Mouse (Mus musculus) embryonic facial prominence, embryonic 11.5 days (tissue): Measurements from ENCODE around the gene Nudt22. TPM values are rescaled to one million over a fixed set of nuclear protein-coding genes. Genes with fewer than 3 reads are reported as not detected.
A peak's percentile ranks its signal among the peaks of the same experiment; 100 is the strongest.

Experiments
- ATAC-seq: fragments of 200-750 bp; cut with Nextera tagmentation; replicated peaks from 2 replicates; pipeline ENCODE4 v1.8.0; 2017; ENCODE audit warnings: low read depth; ENCODE audit not compliant: insufficient number of reproducible peaks, low FRiP score, low TSS enrichment
- DNase-seq: peaks from one replicate; pipeline ENCODE4 v3.0.0-alpha.2; 2015; ENCODE audit warnings: low spot score
- H3K27ac ChIP-seq: fragments of 300-500 bp; sonication (generic); replicated peaks from 2 replicates; pipeline ENCODE4 v1.5.1; 2014; ENCODE audit warnings: mild to moderate bottlenecking, low read depth, low read length, control low read depth
- H3K27me3 ChIP-seq: fragments of 300-500 bp; sonication (generic); 2 replicates; pipeline ENCODE4 v1.6.1; 2014; ENCODE audit warnings: mild to moderate bottlenecking, low read length, moderate library complexity, mixed read lengths; ENCODE audit not compliant: control insufficient read depth, insufficient read depth
- H3K36me3 ChIP-seq: fragments of 300-500 bp; sonication (generic); replicated peaks from 2 replicates; pipeline ENCODE4 v1.6.1; 2014; ENCODE audit warnings: low read depth, mild to moderate bottlenecking, low read length, moderate library complexity, mixed read lengths; ENCODE audit not compliant: control insufficient read depth, insufficient read depth
- H3K4me1 ChIP-seq: fragments of 300-500 bp; sonication (generic); 2 replicates; pipeline ENCODE4 v1.6.1; 2014; ENCODE audit warnings: low read length, mixed read lengths; ENCODE audit not compliant: control insufficient read depth, insufficient read depth
- H3K4me2 ChIP-seq: fragments of 300-500 bp; sonication (generic); 2 replicates; pipeline ENCODE4 v1.6.1; 2014; ENCODE audit warnings: low read depth, mild to moderate bottlenecking, control low read depth, low read length, moderate library complexity
- H3K4me3 ChIP-seq: fragments of 300-500 bp; sonication (generic); 2 replicates; pipeline ENCODE4 v1.5.1; 2014; ENCODE audit warnings: low read depth, low read length, control low read depth
- H3K9ac ChIP-seq: fragments of 300-500 bp; sonication (generic); replicated peaks from 2 replicates; pipeline ENCODE4 v1.6.1; 2014; ENCODE audit warnings: mild to moderate bottlenecking, control low read depth, low read length
- H3K9me3 ChIP-seq: fragments of 300-500 bp; sonication (generic); replicated peaks from 2 replicates; pipeline ENCODE4 v1.6.1; 2016; ENCODE audit warnings: mild to moderate bottlenecking, low read length, inconsistent platforms, mixed read lengths; ENCODE audit not compliant: control insufficient read depth
- WGBS: fragments of 180-500 bp; shearing (Covaris S2); extraction: QIAGEN DNeasy Blood & Tissue Kit; methylation state at CpG from one replicate; pipeline ENCODE4 v1.1.7; 2014; 5-methylcytosine and 5-hydroxymethylcytosine counted together
- polyA plus RNA-seq: library from polyadenylated mRNA; unstranded; fragments of >200 nt; fragmentation: Nextera tagmentation; extraction: Ambion mirVana; gene quantifications from 2 replicates; pipeline ENCODE4 v1.2.1, GENCODE M21; 2014

The Nudt22 gene
- polyA plus RNA-seq, 1 experiment from 2014 or later = 19.6 TPM

GRCm38 (mm10) chr19:7034006-7034405 is 38.1 kb upstream of the Nudt22 start:
- ATAC-seq (no peak), DNase-seq (no peak)
- Histone ChIP-seq H3K4me2 (no peak overlapping the region), H3K36me3 (peaks cover 29% of the 10 kb centered on the region), H3K4me3 (no peak overlapping the region), H3K9me3 (no peaks in the 10 kb centered on the region), H3K9ac (no peak overlapping the region), H3K4me1 (no peaks in the 10 kb centered on the region), H3K27ac (no peak overlapping the region), H3K27me3 (no peaks in the 10 kb centered on the region)
- 91% methylated on average over 5 of the region's 5 CpGs for WGBS

DNA sequence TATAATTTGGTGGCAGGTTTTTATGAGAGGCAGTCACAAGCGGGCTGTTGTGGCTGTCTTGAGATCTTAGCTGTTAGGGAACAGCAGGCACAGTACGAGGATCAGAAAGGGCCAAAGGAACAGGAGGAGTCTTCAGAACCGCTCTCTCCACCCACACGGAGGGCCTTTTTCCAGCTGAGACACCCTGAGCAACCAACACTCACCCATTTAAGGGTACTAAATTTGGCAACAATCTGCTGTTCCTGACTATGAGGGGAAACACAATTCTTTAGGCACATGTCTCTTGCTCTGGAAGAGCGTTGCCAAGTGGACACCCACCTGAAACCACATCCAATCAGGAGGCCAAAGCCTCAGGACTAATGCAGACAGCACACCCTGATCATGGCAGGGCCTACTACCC is 33.6 kb upstream of the Nudt22 start:
- ATAC-seq (no peak), DNase-seq (no peak)
- Histone ChIP-seq H3K27ac (no peak overlapping the region), H3K36me3 (peaks cover 36% of the 10 kb centered on the region), H3K4me3 (no peak overlapping the region), H3K4me1 (no peaks in the 10 kb centered on the region), H3K27me3 (no peaks in the 10 kb centered on the region), H3K4me2 (no peak overlapping the region), H3K9ac (no peak overlapping the region), H3K9me3 (no peaks in the 10 kb centered on the region)
- 92% methylated on average over 5 of the region's 5 CpGs for WGBS

DNA sequence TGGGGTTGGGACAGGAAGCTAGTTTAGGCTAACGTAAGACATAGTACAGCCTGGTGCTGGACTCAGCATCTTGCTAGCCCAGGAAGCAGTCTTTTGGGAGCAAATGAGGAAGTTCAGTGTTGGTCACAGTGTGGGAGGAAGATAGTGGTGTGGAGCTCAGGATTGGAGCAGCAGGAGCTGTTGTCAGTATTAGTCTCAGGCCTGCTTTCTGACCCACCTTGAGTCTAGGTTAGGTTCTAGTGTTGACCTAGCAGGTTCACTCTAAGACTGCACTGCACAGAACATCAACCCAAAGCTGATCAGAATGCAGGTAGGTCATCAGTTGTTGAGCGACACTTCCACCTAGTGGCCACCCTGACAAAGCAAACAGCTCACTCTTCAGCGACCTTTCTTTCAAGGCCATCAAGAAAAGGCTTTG is 24.3 kb upstream of the Nudt22 start:
- DNase-seq = peak; percentile 49
- Histone ChIP-seq H3K27ac (no peak overlapping the region), H3K9me3 (no peaks in the 10 kb centered on the region), H3K4me2 (no peak overlapping the region), H3K27me3 (no peaks in the 10 kb centered on the region), H3K4me3 (no peak overlapping the region), H3K4me1 (no peaks in the 10 kb centered on the region), H3K36me3 (peaks cover 27% of the 10 kb centered on the region), H3K9ac (no peak overlapping the region)
- WGBS = 58% methylated on average over 3 of the region's 3 CpGs
- ATAC-seq = no peak

- no peak within 1 kb of the TSS for H3K4me2 ChIP-seq
- DNase-seq (no peak), ATAC-seq (peak; percentile 60; the same call in 1 of the 2 replicates)
- no peaks in the 10 kb centered on the region for H3K27me3 ChIP-seq
- no peak within 1 kb of the TSS for H3K9ac ChIP-seq
- no peaks in the 10 kb centered on the region for H3K9me3 ChIP-seq
- no peak within 1 kb of the TSS for H3K4me3 ChIP-seq
- H3K4me1 ChIP-seq = no peaks in the 10 kb centered on the region
- no peak within 1 kb of the TSS for H3K27ac ChIP-seq
- WGBS = 83% methylated on average over 5 of the region's 5 CpGs
- H3K36me3 ChIP-seq = peaks cover 25% of the 10 kb centered on the region
Observed at GRCm38 (mm10) chr19:7019191-7019590, 23.3 kb upstream of the Nudt22 start, which contains the start of gene Fermt3. Fermt3 (minus strand) TSS chr19:7019469.

DNA sequence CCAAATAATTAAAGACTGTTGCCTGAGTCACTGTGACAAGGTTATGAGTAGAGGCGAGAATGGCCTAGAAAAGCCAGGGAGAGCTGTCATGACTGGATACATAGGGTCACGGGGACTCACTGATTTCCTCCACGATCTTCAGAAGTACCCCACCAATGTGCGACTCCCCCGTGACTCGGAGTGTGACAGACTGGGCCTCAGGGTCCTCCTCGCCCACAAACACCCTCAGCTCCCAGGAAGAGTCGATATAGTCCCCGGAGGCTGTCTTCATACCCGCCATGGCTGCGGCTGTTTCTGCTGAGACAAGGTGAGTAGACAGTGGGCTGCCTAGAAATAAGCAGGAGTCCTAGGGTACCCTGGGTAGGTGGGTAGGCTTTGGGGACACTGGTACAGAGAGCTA is 22.6 kb upstream of the Nudt22 start:
- H3K9ac ChIP-seq = no peak overlapping the region
- WGBS = 91% methylated on average over 11 of the region's 11 CpGs
- peaks cover 25% of the 10 kb centered on the region for H3K36me3 ChIP-seq

DNA sequence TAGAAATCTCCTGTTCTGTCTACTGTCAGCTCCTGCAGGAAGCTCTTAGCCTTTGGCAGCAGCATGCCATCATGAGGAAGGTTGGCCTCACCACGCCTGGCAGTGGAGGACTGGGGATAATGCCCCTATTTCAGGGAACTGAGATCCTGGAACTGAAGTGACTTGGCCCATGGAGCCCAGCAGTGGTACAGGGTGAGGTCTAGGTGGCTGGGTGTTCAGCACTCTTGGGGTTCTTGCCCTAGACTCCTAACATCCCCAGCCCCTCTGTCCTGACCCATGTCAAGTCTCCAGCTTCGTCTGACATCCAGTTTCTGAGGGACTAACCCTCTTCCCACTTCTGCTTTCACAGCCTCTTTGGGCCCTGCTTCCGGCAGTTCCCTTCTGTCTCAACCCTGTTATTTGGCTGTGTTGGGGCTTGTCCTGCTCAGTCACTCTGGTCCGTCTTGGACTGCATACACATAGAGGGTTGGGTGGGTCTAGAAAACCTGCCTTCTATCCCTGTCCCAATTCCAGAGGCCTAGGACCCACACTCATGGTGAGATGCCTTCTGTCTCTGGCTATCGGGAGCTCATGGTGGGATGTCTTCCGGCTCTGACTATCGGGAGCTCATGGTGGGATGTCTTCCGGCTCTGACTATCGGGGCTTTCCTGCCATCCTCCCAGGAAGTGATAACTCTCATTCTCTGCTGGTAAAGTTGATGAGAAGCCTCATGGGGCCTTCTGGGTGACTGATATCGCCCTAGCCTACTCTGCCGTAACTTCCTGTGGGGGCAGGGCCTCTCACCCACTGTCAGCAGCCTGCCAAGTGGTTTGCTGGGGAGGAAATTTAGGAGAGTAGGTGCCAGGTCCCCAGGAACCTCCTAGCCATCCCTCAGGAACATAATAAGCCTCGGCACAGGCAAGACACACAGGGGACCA is 21.9 kb upstream of the Nudt22 start:
- Histone ChIP-seq H3K9ac (no peak overlapping the region), H3K4me1 (no peaks in the 10 kb centered on the region), H3K4me3 (no peak overlapping the region), H3K4me2 (no peak overlapping the region), H3K27me3 (no peaks in the 10 kb centered on the region), H3K27ac (no peak overlapping the region), H3K9me3 (no peaks in the 10 kb centered on the region), H3K36me3 (peaks cover 25% of the 10 kb centered on the region)
- ATAC-seq (no peak), DNase-seq (no peak)
- 81% methylated on average over 12 of the region's 12 CpGs for WGBS

More for the DNA sequence above, 22.6 kb upstream of the Nudt22 start:
- H3K9me3 ChIP-seq = no peaks in the 10 kb centered on the region
- ATAC-seq (no peak), DNase-seq (no peak)
- no peak overlapping the region for H3K4me2 ChIP-seq
- H3K4me3 ChIP-seq = no peak overlapping the region
- no peak overlapping the region for H3K27ac ChIP-seq
- no peaks in the 10 kb centered on the region for H3K4me1 ChIP-seq
- H3K27me3 ChIP-seq = no peaks in the 10 kb centered on the region

GRCm38 (mm10) chr19:7014481-7015135 is 18.7 kb upstream of the Nudt22 start:
- ATAC-seq = no peak
- peaks cover 5% of the 10 kb centered on the region for H3K36me3 ChIP-seq
- WGBS = 88% methylated on average over 20 of the region's 20 CpGs

DNA sequence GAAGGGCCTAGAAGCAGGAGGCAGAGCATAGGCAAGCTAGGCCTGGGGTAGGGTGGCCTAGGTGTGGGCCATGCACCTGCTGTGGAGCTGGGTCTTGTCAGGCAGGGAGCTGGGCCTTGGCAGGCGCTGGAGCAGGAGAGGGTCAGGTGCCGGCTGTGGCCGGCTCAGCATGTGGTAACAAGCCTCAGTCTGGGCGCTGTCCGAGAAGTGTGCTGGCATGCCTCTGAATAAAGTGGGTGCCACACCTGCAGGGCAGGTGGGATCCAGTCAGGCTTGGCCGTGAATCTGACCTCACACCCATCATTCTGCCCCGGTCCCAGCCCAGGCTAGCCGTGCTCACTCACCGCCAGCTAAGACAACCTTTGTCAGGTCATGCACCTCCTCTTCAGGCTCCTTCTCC is 18.1 kb upstream of the Nudt22 start:
- no peak overlapping the region for H3K4me2 ChIP-seq
- peaks cover 3% of the 10 kb centered on the region for H3K36me3 ChIP-seq
- 90% methylated on average over 9 of the region's 9 CpGs for WGBS
- DNase-seq (no peak), ATAC-seq (no peak)
- no peak overlapping the region for H3K4me3 ChIP-seq
- H3K9me3 ChIP-seq = no peaks in the 10 kb centered on the region
- no peak overlapping the region for H3K9ac ChIP-seq
- no peaks in the 10 kb centered on the region for H3K4me1 ChIP-seq
- H3K27me3 ChIP-seq = no peaks in the 10 kb centered on the region
- no peak overlapping the region for H3K27ac ChIP-seq

More at GRCm38 (mm10) chr19:7014481-7015135, 18.7 kb upstream of the Nudt22 start:
- DNase-seq = no peak
- H3K4me3 ChIP-seq = no peak overlapping the region
- no peak overlapping the region for H3K27ac ChIP-seq
- no peaks in the 10 kb centered on the region for H3K27me3 ChIP-seq
- no peaks in the 10 kb centered on the region for H3K9me3 ChIP-seq
- no peak overlapping the region for H3K9ac ChIP-seq
- H3K4me2 ChIP-seq = no peak overlapping the region
- no peaks in the 10 kb centered on the region for H3K4me1 ChIP-seq
